Mouse (Mus musculus) lung, embryonic 16.5 days (tissue): ENCODE measurements around the gene Borcs8. TPM values are rescaled to one million over a fixed set of nuclear protein-coding genes. Genes with fewer than 3 reads are reported as not detected.

Experiments used
- ATAC-seq: fragments of 200-750 bp; cut with Nextera tagmentation; 2 replicates; pipeline ENCODE4 v1.8.0; 2017; ENCODE audit warnings: low read depth, mild to moderate bottlenecking, moderate library complexity
- H3K27ac ChIP-seq: fragments of 300-500 bp; sonication (generic); 2 replicates; pipeline ENCODE4 v1.5.1; 2014; ENCODE audit warnings: mild to moderate bottlenecking, control low read depth, low read length
- H3K27me3 ChIP-seq: fragments of 300-500 bp; sonication (generic); 2 replicates; pipeline ENCODE4 v1.6.1; 2014; ENCODE audit warnings: low read depth, low read length, mixed read lengths; ENCODE audit not compliant: control insufficient read depth, insufficient read depth
- H3K36me3 ChIP-seq: fragments of 300-500 bp; sonication (generic); 2 replicates; pipeline ENCODE4 v1.6.1; 2014; ENCODE audit warnings: low read length; ENCODE audit not compliant: control insufficient read depth, insufficient read depth
- H3K4me1 ChIP-seq: fragments of 300-500 bp; sonication (generic); replicated peaks from 2 replicates; pipeline ENCODE4 v1.6.1; 2014; ENCODE audit warnings: low read length, mixed read lengths; ENCODE audit not compliant: control insufficient read depth, insufficient read depth
- H3K4me2 ChIP-seq: fragments of 300-500 bp; sonication (generic); 2 replicates; pipeline ENCODE4 v1.6.1; 2014; ENCODE audit warnings: low read depth, low read length, control low read depth
- H3K4me3 ChIP-seq: fragments of 300-500 bp; sonication (generic); 2 replicates; pipeline ENCODE4 v1.5.1; 2014; ENCODE audit warnings: mild to moderate bottlenecking, low read length, control low read depth
- H3K9ac ChIP-seq: fragments of 300-500 bp; sonication (generic); 2 replicates; pipeline ENCODE4 v1.6.1; 2014; ENCODE audit warnings: low read length, control low read depth
- H3K9me3 ChIP-seq: fragments of 300-500 bp; sonication (generic); 2 replicates; pipeline ENCODE4 v1.6.1; 2016; ENCODE audit warnings: low read length; ENCODE audit not compliant: control insufficient read depth
- WGBS: fragments of 180-500 bp; shearing (Covaris S2); extraction: QIAGEN DNeasy Blood & Tissue Kit; methylation state at CpG from one replicate; pipeline ENCODE4 v1.1.7; 2014; 5-methylcytosine and 5-hydroxymethylcytosine counted together
- polyA plus RNA-seq: library from polyadenylated mRNA; unstranded; fragments of >200 nt; fragmentation: Nextera tagmentation; extraction: Ambion mirVana; gene quantifications from 2 replicates; pipeline ENCODE4 v1.2.1, GENCODE M21; 2015

The Borcs8 gene
- polyA plus RNA-seq, 1 experiment from 2014 or later, result 56.6 TPM

- Histone ChIP-seq H3K4me1 (peaks cover 15% of the 10 kb centered on the region), H3K27ac (no peak overlapping the region)
- 83% methylated on average over 3 of the region's 3 CpGs for WGBS
Observed at GRCm38 (mm10) chr8:70130066-70130465, 9.2 kb upstream of the Borcs8 start.

GRCm38 (mm10) chr8:70131166-70131883, 8.0 kb upstream of the Borcs8 start, which contains the start of gene Nr2c2ap:
Gene Nr2c2ap (plus strand): TSS chr8:70131333.
- peak; percentile 91 for ATAC-seq
- Histone ChIP-seq H3K9ac (peak within 1 kb of the TSS; percentile 72), H3K4me3 (peak within 1 kb of the TSS; percentile 58), H3K4me1 (peaks cover 15% of the 10 kb centered on the region), H3K4me2 (peak within 1 kb of the TSS; percentile 73), H3K36me3 (peaks cover 11% of the 10 kb centered on the region), H3K9me3 (no peaks in the 10 kb centered on the region), H3K27ac (no peak within 1 kb of the TSS), H3K27me3 (no peaks in the 10 kb centered on the region)
- 1% methylated on average over 37 of the region's 37 CpGs for WGBS

More at GRCm38 (mm10) chr8:70130066-70130465, 9.2 kb upstream of the Borcs8 start:
- Histone ChIP-seq H3K9me3 (no peaks in the 10 kb centered on the region), H3K4me3 (no peak overlapping the region), H3K9ac (no peak overlapping the region), H3K27me3 (no peaks in the 10 kb centered on the region), H3K36me3 (peaks cover 2% of the 10 kb centered on the region), H3K4me2 (no peak overlapping the region)
- no peak for ATAC-seq

GRCm38 (mm10) chr8:70134086-70134485, 5.2 kb upstream of the Borcs8 start:
- H3K4me2 ChIP-seq, result no peak overlapping the region
- H3K27me3 ChIP-seq, result no peaks in the 10 kb centered on the region
- H3K27ac ChIP-seq, result no peak overlapping the region
- peaks cover 11% of the 10 kb centered on the region for H3K36me3 ChIP-seq
- H3K9me3 ChIP-seq, result no peaks in the 10 kb centered on the region
- peaks cover 16% of the 10 kb centered on the region for H3K4me1 ChIP-seq
- H3K9ac ChIP-seq, result no peak overlapping the region
- no peak for ATAC-seq
- H3K4me3 ChIP-seq, result no peak overlapping the region
- 89% methylated on average over 5 of the region's 5 CpGs for WGBS

- Histone ChIP-seq H3K9ac (no peak overlapping the region), H3K4me1 (peaks cover 14% of the 10 kb centered on the region), H3K36me3 (peaks cover 11% of the 10 kb centered on the region), H3K27me3 (no peaks in the 10 kb centered on the region), H3K4me2 (no peak overlapping the region), H3K9me3 (no peaks in the 10 kb centered on the region), H3K27ac (no peak overlapping the region), H3K4me3 (no peak overlapping the region)
- WGBS, result 85% methylated on average over 9 of the region's 9 CpGs
- no peak for ATAC-seq
Observed at GRCm38 (mm10) chr8:70134931-70135330, 4.4 kb upstream of the Borcs8 start.

GRCm38 (mm10) chr8:70136591-70136990, 2.7 kb upstream of the Borcs8 start:
- ATAC-seq, result no peak
- Histone ChIP-seq H3K27me3 (no peaks in the 10 kb centered on the region), H3K4me2 (no peak overlapping the region), H3K27ac (no peak overlapping the region), H3K4me1 (peaks cover 18% of the 10 kb centered on the region), H3K9me3 (no peaks in the 10 kb centered on the region), H3K4me3 (no peak overlapping the region), H3K36me3 (peaks cover 11% of the 10 kb centered on the region), H3K9ac (no peak overlapping the region)
- 88% methylated on average over 4 of the region's 4 CpGs for WGBS

GRCm38 (mm10) chr8:70137890-70138289, 1.4 kb upstream of the Borcs8 start:
- ATAC-seq, result no peak
- H3K4me2 ChIP-seq, result peak overlapping the region; percentile 55
- H3K9ac ChIP-seq, result peak overlapping the region; percentile 69
- H3K9me3 ChIP-seq, result no peaks in the 10 kb centered on the region
- H3K4me1 ChIP-seq, result peaks cover 15% of the 10 kb centered on the region
- WGBS, result 75% methylated on average over 4 of the region's 4 CpGs
- H3K36me3 ChIP-seq, result peaks cover 14% of the 10 kb centered on the region
- no peaks in the 10 kb centered on the region for H3K27me3 ChIP-seq
- no peak overlapping the region for H3K27ac ChIP-seq
- peak overlapping the region; percentile 58; the same call in 1 of the 2 replicates for H3K4me3 ChIP-seq

GRCm38 (mm10) chr8:70139981-70140380, 682 bp downstream of the Borcs8 start:
- H3K27ac ChIP-seq, result peak overlapping the region; percentile 75
- H3K4me1 ChIP-seq, result peaks cover 15% of the 10 kb centered on the region
- no peak for ATAC-seq
- H3K9ac ChIP-seq, result peak overlapping the region; percentile 77
- H3K36me3 ChIP-seq, result peaks cover 18% of the 10 kb centered on the region
- no peaks in the 10 kb centered on the region for H3K27me3 ChIP-seq
- H3K4me2 ChIP-seq, result peak overlapping the region; percentile 61
- H3K9me3 ChIP-seq, result no peaks in the 10 kb centered on the region
- WGBS, result 5% methylated on average over 9 of the region's 9 CpGs
- H3K4me3 ChIP-seq, result peak overlapping the region; percentile 70

GRCm38 (mm10) chr8:70147678-70148607, 8.6 kb downstream of the Borcs8 start:
- Histone ChIP-seq H3K9ac (no peak overlapping the region), H3K4me2 (no peak overlapping the region), H3K27ac (no peak overlapping the region), H3K27me3 (no peaks in the 10 kb centered on the region; the same call in 1 of the 2 replicates), H3K36me3 (peaks cover 25% of the 10 kb centered on the region), H3K4me3 (no peak overlapping the region), H3K4me1 (0 out of 2 replicates have a peak, but pooled peaks cover 2% of the 10 kb centered on the region), H3K9me3 (no peaks in the 10 kb centered on the region)
- no peak for ATAC-seq
- WGBS, result 81% methylated on average over 7 of the region's 7 CpGs

- WGBS, result 16% methylated on average over 13 of the region's 13 CpGs
- ATAC-seq, result no peak
- Histone ChIP-seq H3K4me3 (no peak overlapping the region), H3K9me3 (no peaks in the 10 kb centered on the region), H3K9ac (no peak overlapping the region), H3K4me2 (no peak overlapping the region), H3K36me3 (peaks cover 17% of the 10 kb centered on the region), H3K27ac (no peak overlapping the region), H3K27me3 (no peaks in the 10 kb centered on the region; the same call in 1 of the 2 replicates), H3K4me1 (0 out of 2 replicates have a peak, but pooled peaks cover 2% of the 10 kb centered on the region)
Observed at GRCm38 (mm10) chr8:70150158-70150557, 10.9 kb downstream of the Borcs8 start.
